Mouse (Mus musculus): Measurements from ENCODE around the gene Rsg1. TPM values are rescaled to one million over a fixed set of nuclear protein-coding genes. Genes with fewer than 3 reads are reported as not detected.

The Rsg1 gene
- total and polyA plus RNA-seq, 2 experiments from 2014 or later, result 1.3 TPM; not detected in 1

GRCm38 (mm10) chr4:141238492-141239387 lies 25.0 kb downstream of the Rsg1 start:
- H3K4me1 ChIP-seq (ENCODE audit: control insufficient read depth, insufficient read depth), result peaks cover 13% of the 10 kb centered on the region; the same call in 1 of the 2 replicates
- no peaks in the 10 kb centered on the region for H3K9me3 ChIP-seq (replicated peaks; ENCODE audit: control insufficient read depth, low read length)
- no peak overlapping the region for H3K27ac ChIP-seq (ENCODE audit: low read depth)
- ATAC-seq (ENCODE audit: insufficient read depth, low read depth) (no peak), DNase-seq (ENCODE audit: low spot score) (no peak)
- WGBS, result 8% methylated on average over 20 of the region's 20 CpGs
- H3K9ac ChIP-seq (replicated peaks; ENCODE audit: low read depth, low read length), result no peak overlapping the region
- peak overlapping the region; percentile 63 for H3K4me2 ChIP-seq (ENCODE audit: low read depth, low read length)
- H3K27me3 ChIP-seq (ENCODE audit: control insufficient read depth, insufficient read depth, low read length), result peaks cover 43% of the 10 kb centered on the region
- TF ChIP-seq EP300 (IDR thresholded peaks at IDR 0.05; ENCODE audit: low read depth) (no peak), CTCF (IDR thresholded peaks at IDR 0.05; ENCODE audit: low read depth) (no peak)
- H3K36me3 ChIP-seq (replicated peaks; ENCODE audit: control insufficient read depth, insufficient read depth, low read length), result no peaks in the 10 kb centered on the region
- peak overlapping the region; percentile 38 for H3K4me3 ChIP-seq (ENCODE audit: low read depth, low read length)

GRCm38 (mm10) chr4:141239388-141240125 lies 25.8 kb downstream of the Rsg1 start, which contains the start of gene Arhgef19:
Arhgef19 (plus strand) TSS chr4:141239499.
- no peaks in the 10 kb centered on the region for H3K9me3 ChIP-seq (replicated peaks; ENCODE audit: control insufficient read depth, low read length)
- H3K4me1 ChIP-seq (ENCODE audit: control insufficient read depth, insufficient read depth), result peaks cover 13% of the 10 kb centered on the region; the same call in 1 of the 2 replicates
- WGBS, result 1% methylated on average over 29 of the region's 31 CpGs
- peak within 1 kb of the TSS; percentile 63 for H3K4me2 ChIP-seq (ENCODE audit: low read depth, low read length)
- peak within 1 kb of the TSS; percentile 56; the same call in 1 of the 2 replicates for H3K27ac ChIP-seq (ENCODE audit: low read depth)
- peak within 1 kb of the TSS; percentile 38 for H3K4me3 ChIP-seq (ENCODE audit: low read depth, low read length)
- H3K36me3 ChIP-seq (replicated peaks; ENCODE audit: control insufficient read depth, insufficient read depth, low read length), result no peaks in the 10 kb centered on the region
- H3K27me3 ChIP-seq (ENCODE audit: control insufficient read depth, insufficient read depth, low read length), result peaks cover 44% of the 10 kb centered on the region
- H3K9ac ChIP-seq (replicated peaks; ENCODE audit: low read depth, low read length), result no peak within 1 kb of the TSS
- TF ChIP-seq CTCF (IDR thresholded peaks at IDR 0.05; ENCODE audit: low read depth), result no peak
- TF ChIP-seq EP300 (IDR thresholded peaks at IDR 0.05; ENCODE audit: low read depth), result no peak
- DNase-seq (ENCODE audit: low spot score), result peak; percentile 86
- ATAC-seq (ENCODE audit: insufficient read depth, low read depth), result peak; percentile 90

- H3K4me3 ChIP-seq (ENCODE audit: low read depth, low read length), result no peak overlapping the region
- DNase-seq (ENCODE audit: low spot score) (peak; percentile 22), ATAC-seq (ENCODE audit: insufficient read depth, low read depth) (no peak)
- H3K4me2 ChIP-seq (ENCODE audit: low read depth, low read length), result peak overlapping the region; percentile 63; the same call in 1 of the 2 replicates
- H3K36me3 ChIP-seq (replicated peaks; ENCODE audit: control insufficient read depth, insufficient read depth, low read length), result no peaks in the 10 kb centered on the region
- TF ChIP-seq EP300 (IDR thresholded peaks at IDR 0.05; ENCODE audit: low read depth) (no peak), CTCF (IDR thresholded peaks at IDR 0.05; ENCODE audit: low read depth) (no peak)
- WGBS, result 4% methylated on average over 14 of the region's 14 CpGs
- no peak overlapping the region for H3K27ac ChIP-seq (ENCODE audit: low read depth)
- no peak overlapping the region for H3K9ac ChIP-seq (replicated peaks; ENCODE audit: low read depth, low read length)
- H3K4me1 ChIP-seq (ENCODE audit: control insufficient read depth, insufficient read depth), result peaks cover 13% of the 10 kb centered on the region; the same call in 1 of the 2 replicates
- H3K27me3 ChIP-seq (ENCODE audit: control insufficient read depth, insufficient read depth, low read length), result peaks cover 44% of the 10 kb centered on the region
- no peaks in the 10 kb centered on the region for H3K9me3 ChIP-seq (replicated peaks; ENCODE audit: control insufficient read depth, low read length)
Measured at GRCm38 (mm10) chr4:141240617-141241016, 26.9 kb downstream of the Rsg1 start.

GRCm38 (mm10) chr4:141241861-141242260 lies 28.1 kb downstream of the Rsg1 start:
- 33% methylated on average over 15 of the region's 15 CpGs for WGBS
- Histone ChIP-seq H3K4me2 (ENCODE audit: low read depth, low read length) (no peak overlapping the region), H3K4me1 (ENCODE audit: control insufficient read depth, insufficient read depth) (peaks cover 15% of the 10 kb centered on the region; the same call in 1 of the 2 replicates), H3K9ac (replicated peaks; ENCODE audit: low read depth, low read length) (no peak overlapping the region), H3K4me3 (ENCODE audit: low read depth, low read length) (no peak overlapping the region), H3K9me3 (replicated peaks; ENCODE audit: control insufficient read depth, low read length) (no peaks in the 10 kb centered on the region), H3K27me3 (ENCODE audit: control insufficient read depth, insufficient read depth, low read length) (peaks cover 55% of the 10 kb centered on the region), H3K27ac (ENCODE audit: low read depth) (no peak overlapping the region), H3K36me3 (replicated peaks; ENCODE audit: control insufficient read depth, insufficient read depth, low read length) (no peaks in the 10 kb centered on the region)
- DNase-seq (ENCODE audit: low spot score) (no peak), ATAC-seq (ENCODE audit: insufficient read depth, low read depth) (no peak)
- no peak for TF ChIP-seq CTCF (IDR thresholded peaks at IDR 0.05; ENCODE audit: low read depth)
- TF ChIP-seq EP300 (IDR thresholded peaks at IDR 0.05; ENCODE audit: low read depth), result no peak

- DNase-seq (ENCODE audit: low spot score), result no peak
- ATAC-seq (ENCODE audit: insufficient read depth, low read depth), result no peak
- Histone ChIP-seq H3K36me3 (replicated peaks; ENCODE audit: control insufficient read depth, insufficient read depth, low read length) (no peaks in the 10 kb centered on the region), H3K9me3 (replicated peaks; ENCODE audit: control insufficient read depth, low read length) (no peaks in the 10 kb centered on the region), H3K4me1 (ENCODE audit: control insufficient read depth, insufficient read depth) (peaks cover 21% of the 10 kb centered on the region; the same call in 1 of the 2 replicates), H3K27me3 (ENCODE audit: control insufficient read depth, insufficient read depth, low read length) (peaks cover 60% of the 10 kb centered on the region), H3K27ac (ENCODE audit: low read depth) (no peak overlapping the region), H3K9ac (replicated peaks; ENCODE audit: low read depth, low read length) (no peak overlapping the region), H3K4me2 (ENCODE audit: low read depth, low read length) (no peak overlapping the region), H3K4me3 (ENCODE audit: low read depth, low read length) (no peak overlapping the region)
- 16% methylated on average over 10 of the region's 11 CpGs for WGBS
- TF ChIP-seq CTCF (IDR thresholded peaks at IDR 0.05; ENCODE audit: low read depth) (no peak), EP300 (IDR thresholded peaks at IDR 0.05; ENCODE audit: low read depth) (no peak)
Measured at GRCm38 (mm10) chr4:141242651-141243241, 29.0 kb downstream of the Rsg1 start.
